Mouse (Mus musculus) kidney, postnatal 14 days (tissue): ENCODE measurements around the gene Rps6ka4.
A peak's percentile ranks its signal among the peaks of the same experiment; 100 is the strongest.

Experiments used
- DNase-seq: peaks from one replicate; pipeline ENCODE4 v3.0.0; 2022; ENCODE audit warnings: mixed read lengths

Gene Rps6ka4

GRCm38 (mm10) chr19:6840475-6841291 is at the start of gene Rps6ka4:
Gene Rps6ka4 (minus strand): TSS chr19:6840636.
- peak; percentile 86 for DNase-seq

GRCm38 (mm10) chr19:6877965-6878364 is 37.5 kb upstream of the Rps6ka4 start:
- no peak for DNase-seq

GRCm38 (mm10) chr19:6876799-6877198 is 36.4 kb upstream of the Rps6ka4 start:
- no peak for DNase-seq

GRCm38 (mm10) chr19:6875834-6876233 is 35.4 kb upstream of the Rps6ka4 start:
- DNase-seq: no peak

- DNase-seq: no peak
These were observed 33.8 kb upstream of the Rps6ka4 start for GRCm38 (mm10) chr19:6874257-6874656.

GRCm38 (mm10) chr19:6872701-6873100 is 32.3 kb upstream of the Rps6ka4 start:
- DNase-seq: no peak

- peak; percentile 88 for DNase-seq
These were observed 31.3 kb upstream of the Rps6ka4 start for GRCm38 (mm10) chr19:6871574-6872271.

GRCm38 (mm10) chr19:6869355-6869754 is 28.9 kb upstream of the Rps6ka4 start:
- peak; percentile 77 for DNase-seq

- no peak for DNase-seq
These were observed 21.0 kb upstream of the Rps6ka4 start for GRCm38 (mm10) chr19:6861451-6861850.

- no peak for DNase-seq
These were observed 20.3 kb upstream of the Rps6ka4 start for GRCm38 (mm10) chr19:6860706-6861105.

- DNase-seq: no peak
These were observed 19.5 kb upstream of the Rps6ka4 start for GRCm38 (mm10) chr19:6859971-6860370.

- no peak for DNase-seq
These were observed 18.7 kb upstream of the Rps6ka4 start for GRCm38 (mm10) chr19:6859032-6859651.

- no peak for DNase-seq
These were observed 17.6 kb upstream of the Rps6ka4 start, which contains the start of gene Ccdc88b for GRCm38 (mm10) chr19:6858031-6858430. Gene Ccdc88b (minus strand): TSS chr19:6858211.

GRCm38 (mm10) chr19:6857391-6858005 is 17.1 kb upstream of the Rps6ka4 start:
- DNase-seq: no peak

GRCm38 (mm10) chr19:6857003-6857360 is 16.5 kb upstream of the Rps6ka4 start:
- no peak for DNase-seq

GRCm38 (mm10) chr19:6856281-6857002 is 16.0 kb upstream of the Rps6ka4 start:
- peak; percentile 73 for DNase-seq

GRCm38 (mm10) chr19:6855225-6856031 is 15.0 kb upstream of the Rps6ka4 start:
- DNase-seq: peak; percentile 48

GRCm38 (mm10) chr19:6854658-6855057 is 14.2 kb upstream of the Rps6ka4 start:
- no peak for DNase-seq

- no peak for DNase-seq
These were observed 13.5 kb upstream of the Rps6ka4 start for GRCm38 (mm10) chr19:6853903-6854302.

GRCm38 (mm10) chr19:6852393-6853305 is 12.2 kb upstream of the Rps6ka4 start:
- no peak for DNase-seq
